ENCODE assay signal across 13 mouse cellular contexts in the genomic region with DNA sequence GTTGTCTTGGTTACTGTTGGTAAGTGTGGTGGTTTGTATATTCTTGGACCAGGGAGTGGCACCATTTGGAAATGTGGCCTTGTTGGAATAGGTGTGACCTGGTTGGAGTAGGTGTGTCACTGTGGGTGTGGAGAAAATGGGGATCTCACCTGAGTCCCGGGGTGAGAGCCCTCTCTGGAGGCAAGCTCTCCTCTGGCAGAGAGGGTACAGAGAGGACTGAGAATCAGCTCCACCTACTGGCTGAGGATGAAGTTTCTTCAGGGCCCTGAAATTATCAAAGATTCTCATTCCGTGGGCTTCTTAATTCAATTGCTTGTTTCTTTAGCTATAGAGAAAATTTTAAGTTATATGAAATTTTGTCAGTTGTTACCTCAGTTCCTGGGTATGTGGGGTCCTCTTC.
DNase-seq lines count a peak whose midpoint lies in the region; ATAC-seq lines count a peak whose summit lies in the region.
"Had no signal": no experiment of that assay in that cellular context is flagged by ENCODE, and none has a peak within 500 bp of the region (broad histone marks: within the 10 kb centered on the region; RNA-seq: fewer than 3 reads in every experiment).

No protein-coding gene starts in this region.

- no peak overlapping the region for H3K9ac ChIP-seq in intestine, embryonic 15.5 days
- H3K9ac ChIP-seq: forebrain, embryonic 12.5 days; liver, embryonic 12.5 days had no signal

- H3K27me3 ChIP-seq in intestine, embryonic 15.5 days (replicated peaks) = no peaks in the 10 kb centered on the region
- H3K27me3 ChIP-seq: forebrain, embryonic 12.5 days; liver, embryonic 12.5 days had no signal

- H3K27ac ChIP-seq in intestine, embryonic 15.5 days = no peak overlapping the region
- H3K27ac ChIP-seq: forebrain, embryonic 12.5 days; liver, embryonic 12.5 days had no signal

- DNase-seq in heart, postnatal 4 days = peak; percentile 11
- no peak for DNase-seq in heart, adult 11 months
- DNase-seq in retina, embryonic 14.5 days (ENCODE audit: low spot score) = peak; percentile 16
- no peak for DNase-seq in retina, postnatal 1 day
- no peak for DNase-seq in left cerebral cortex, adult 8-10 months (ENCODE audit: low spot score in 2 of 2)
- DNase-seq: cerebellum, adult 8-10 months; right cerebral cortex, adult 18-20 months had no signal

- no peak overlapping the region for H3K4me2 ChIP-seq in intestine, embryonic 15.5 days (replicated peaks)
- H3K4me2 ChIP-seq: forebrain, embryonic 12.5 days; heart, embryonic 11.5 days; liver, embryonic 12.5 days had no signal

- H3K9me3 ChIP-seq in intestine, embryonic 15.5 days = no peaks in the 10 kb centered on the region
- H3K9me3 ChIP-seq: forebrain, embryonic 12.5 days; liver, embryonic 12.5 days had no signal

- no peak overlapping the region for H3K4me3 ChIP-seq in intestine, embryonic 15.5 days (replicated peaks)
- H3K4me3 ChIP-seq: forebrain, embryonic 12.5 days; liver, embryonic 12.5 days; myocyte had no signal

- peak; percentile 82 for ATAC-seq in common myeloid progenitor, adult 5-6 weeks (replicated peaks; ENCODE audit: low read depth, poor library complexity, severe bottlenecking)
- ATAC-seq in intestine, embryonic 15.5 days = no peak
- ATAC-seq: liver, embryonic 12.5 days had no signal

- 39% methylated on average over 2 of the region's 2 CpGs for WGBS in intestine, embryonic 15.5 days

- H3K36me3 ChIP-seq in intestine, embryonic 15.5 days = no peaks in the 10 kb centered on the region
- H3K36me3 ChIP-seq: forebrain, embryonic 12.5 days; liver, embryonic 12.5 days had no signal

- no peaks in the 10 kb centered on the region for H3K4me1 ChIP-seq in intestine, embryonic 15.5 days (replicated peaks)
- H3K4me1 ChIP-seq: forebrain, embryonic 12.5 days; liver, embryonic 12.5 days had no signal

Comparison
In these comparisons a context has a peak if more than half of its experiments do, and no peak if none do; other contexts are left out.
1. DNase-seq: peak in heart, postnatal 4 days (single experiment) and retina, embryonic 14.5 days (single experiment); none in heart, adult 11 months (single experiment), retina, postnatal 1 day (single experiment) and left cerebral cortex, adult 8-10 months (0 of 2).